Mouse (Mus musculus) neural tube, embryonic 14.5 days (tissue): ENCODE measurements around the gene Nrg4. TPM values are rescaled to one million over a fixed set of nuclear protein-coding genes. Genes with fewer than 3 reads are reported as not detected.

ENCODE experiments used
- ATAC-seq: fragments of 200-750 bp; cut with Nextera tagmentation; 2 replicates; pipeline ENCODE4 v1.8.0; 2017; ENCODE audit warnings: low read depth, mild to moderate bottlenecking, moderate TSS enrichment, moderate library complexity
- H3K27ac ChIP-seq: fragments of 300-500 bp; sonication (generic); 2 replicates; pipeline ENCODE4 v1.5.1; 2014; ENCODE audit warnings: low read depth, mild to moderate bottlenecking, control low read depth, low read length, moderate library complexity, mixed read lengths
- H3K27me3 ChIP-seq: fragments of 300-500 bp; sonication (generic); 2 replicates; pipeline ENCODE4 v1.6.1; 2014; ENCODE audit warnings: low read length; ENCODE audit not compliant: control insufficient read depth, insufficient read depth
- H3K36me3 ChIP-seq: fragments of 300-500 bp; sonication (generic); 2 replicates; pipeline ENCODE4 v1.6.1; 2014; ENCODE audit warnings: low read length, mixed read lengths; ENCODE audit not compliant: control insufficient read depth, insufficient read depth
- H3K4me1 ChIP-seq: fragments of 300-500 bp; sonication (generic); 2 replicates; pipeline ENCODE4 v1.6.1; 2014; ENCODE audit warnings: low read length; ENCODE audit not compliant: control insufficient read depth, insufficient read depth
- H3K4me2 ChIP-seq: fragments of 300-500 bp; sonication (generic); 2 replicates; pipeline ENCODE4 v1.6.1; 2014; ENCODE audit warnings: mild to moderate bottlenecking, low read depth, low read length, control low read depth
- H3K4me3 ChIP-seq: fragments of 300-500 bp; sonication (generic); 2 replicates; pipeline ENCODE4 v1.5.1; 2014; ENCODE audit warnings: low read depth, low read length, control low read depth, mixed read lengths
- H3K9ac ChIP-seq: fragments of 300-500 bp; sonication (generic); replicated peaks from 2 replicates; pipeline ENCODE4 v1.6.1; 2014; ENCODE audit warnings: low read depth, mild to moderate bottlenecking, control low read depth, low read length, mixed read lengths
- H3K9me3 ChIP-seq: fragments of 300-500 bp; sonication (generic); 2 replicates; pipeline ENCODE4 v1.6.1; 2016; ENCODE audit warnings: low read length; ENCODE audit not compliant: control insufficient read depth
- WGBS: fragments of 180-500 bp; shearing (Covaris S2); extraction: QIAGEN DNeasy Blood & Tissue Kit; methylation state at CpG from one replicate; pipeline ENCODE4 v1.1.7; 2014; 5-methylcytosine and 5-hydroxymethylcytosine counted together
- polyA plus RNA-seq: library from polyadenylated mRNA; unstranded; fragments of >200 nt; fragmentation: Nextera tagmentation; extraction: Ambion mirVana; gene quantifications from 2 replicates; pipeline ENCODE4 v1.2.1, GENCODE M21; 2014

Gene Nrg4
- polyA plus RNA-seq, 1 experiment from 2014 or later = 2.8 TPM

DNA sequence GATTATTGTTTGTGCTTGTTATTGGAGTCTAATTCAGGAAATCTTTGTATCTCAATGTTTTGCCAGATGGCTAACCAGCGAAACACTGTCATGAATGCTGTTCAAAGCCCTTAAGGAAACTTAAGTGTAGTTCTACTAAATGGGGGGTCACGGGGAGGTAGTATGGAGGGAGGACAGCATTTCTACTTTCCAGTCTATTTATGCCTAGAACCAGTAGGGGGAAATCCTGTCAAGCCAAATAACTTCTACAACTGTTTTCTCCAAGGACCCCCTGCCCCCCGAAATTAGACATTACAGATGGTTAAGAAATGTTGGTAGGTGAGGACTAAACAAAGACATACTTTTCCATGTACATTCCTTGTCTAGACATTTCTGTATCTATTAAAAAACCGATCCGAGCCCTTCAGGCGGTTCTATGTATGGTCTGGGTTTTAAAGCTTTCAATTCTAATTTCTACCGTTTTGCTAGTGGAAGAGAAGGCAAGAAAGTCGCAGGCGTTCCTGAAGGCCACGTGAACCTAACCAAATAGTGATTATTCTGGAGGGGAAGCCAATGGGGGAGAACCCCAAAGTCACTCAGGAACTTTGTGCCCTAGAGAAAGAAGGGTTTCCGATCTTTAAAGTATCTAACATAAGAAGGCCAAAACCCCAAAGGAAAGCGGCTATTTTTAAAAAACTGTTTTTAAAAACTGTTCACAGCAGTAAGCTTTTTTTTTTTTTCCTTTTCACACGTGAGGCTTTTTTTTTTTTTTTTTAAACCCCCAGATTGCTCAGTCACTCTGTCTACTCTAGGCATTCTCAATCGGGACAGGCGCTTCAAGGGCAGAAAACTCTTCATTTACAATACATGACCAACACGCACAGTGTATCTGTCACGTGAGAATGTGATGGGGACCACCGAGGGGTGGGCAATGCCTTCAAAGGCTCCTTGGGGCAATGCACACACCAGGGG, 805 bp downstream of the Nrg4 start:
- H3K9me3 ChIP-seq = no peaks in the 10 kb centered on the region
- H3K27me3 ChIP-seq = no peaks in the 10 kb centered on the region
- H3K36me3 ChIP-seq = no peaks in the 10 kb centered on the region
- H3K4me1 ChIP-seq = no peaks in the 10 kb centered on the region
- peak overlapping the region; percentile 78 for H3K9ac ChIP-seq
- WGBS = 17% methylated on average over 18 of the region's 18 CpGs
- no peak for ATAC-seq
- peak overlapping the region; percentile 76 for H3K4me3 ChIP-seq
- peak overlapping the region; percentile 62 for H3K4me2 ChIP-seq
- no peak overlapping the region for H3K27ac ChIP-seq

DNA sequence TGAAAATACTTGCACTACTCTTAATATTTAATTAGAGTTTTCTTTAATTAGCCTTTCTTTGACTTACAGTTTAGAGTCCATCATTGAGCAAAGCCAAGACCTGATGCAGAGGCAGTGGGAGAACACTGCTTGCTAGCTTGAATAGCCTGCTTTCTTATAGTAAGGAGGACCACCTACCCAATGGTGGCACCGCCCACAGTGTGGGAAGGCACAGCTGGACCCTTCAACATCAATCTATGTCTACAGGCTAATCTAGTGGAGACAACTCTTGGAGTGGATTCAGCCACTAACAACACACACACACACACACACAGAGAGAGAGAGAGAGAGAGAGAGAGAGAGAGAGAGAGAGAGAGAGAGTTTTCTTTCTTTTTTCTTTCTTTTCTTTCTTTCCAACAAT, 1.6 kb downstream of the Nrg4 start:
- WGBS = 0% methylated on average over 1 of the region's 1 CpGs
- H3K36me3 ChIP-seq = no peaks in the 10 kb centered on the region
- H3K27me3 ChIP-seq = no peaks in the 10 kb centered on the region
- no peak for ATAC-seq
- no peaks in the 10 kb centered on the region for H3K4me1 ChIP-seq
- H3K4me3 ChIP-seq = no peak overlapping the region
- no peak overlapping the region for H3K9ac ChIP-seq
- no peak overlapping the region for H3K4me2 ChIP-seq
- H3K9me3 ChIP-seq = no peaks in the 10 kb centered on the region
- no peak overlapping the region for H3K27ac ChIP-seq

DNA sequence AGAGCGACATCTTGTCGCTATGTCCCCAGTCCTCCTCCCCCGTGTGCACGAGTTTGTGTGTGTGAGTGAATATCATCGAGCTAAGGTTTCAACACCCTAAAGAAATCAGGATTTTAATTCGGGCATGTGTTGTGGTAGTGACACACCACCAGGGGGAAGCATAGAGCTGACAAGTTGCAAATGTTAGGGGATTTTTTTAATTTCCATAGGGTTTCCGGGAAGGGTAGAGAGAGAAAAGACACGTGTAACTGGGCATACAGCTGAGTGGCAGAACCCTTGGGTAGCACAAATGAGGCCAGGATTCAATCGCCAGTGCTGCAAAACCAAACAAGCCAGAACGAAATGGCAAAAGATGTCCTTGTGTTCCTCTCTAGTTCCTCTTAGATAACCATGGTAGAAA, 2.1 kb downstream of the Nrg4 start:
- WGBS = 56% methylated on average over 10 of the region's 10 CpGs

GRCm38 (mm10) chr9:55324085-55324484, 2.6 kb downstream of the Nrg4 start:
- H3K9me3 ChIP-seq = no peaks in the 10 kb centered on the region
- no peak for ATAC-seq
- H3K27me3 ChIP-seq = no peaks in the 10 kb centered on the region
- H3K4me1 ChIP-seq = no peaks in the 10 kb centered on the region
- H3K36me3 ChIP-seq = no peaks in the 10 kb centered on the region
- 64% methylated on average over 8 of the region's 8 CpGs for WGBS
- H3K27ac ChIP-seq = no peak overlapping the region
- H3K9ac ChIP-seq = no peak overlapping the region
- H3K4me3 ChIP-seq = no peak overlapping the region
- H3K4me2 ChIP-seq = no peak overlapping the region

More for the DNA sequence above, 2.1 kb downstream of the Nrg4 start:
- no peaks in the 10 kb centered on the region for H3K36me3 ChIP-seq
- no peak overlapping the region for H3K4me3 ChIP-seq
- no peaks in the 10 kb centered on the region for H3K27me3 ChIP-seq
- no peak overlapping the region for H3K9ac ChIP-seq
- H3K4me2 ChIP-seq = no peak overlapping the region
- H3K27ac ChIP-seq = no peak overlapping the region
- H3K4me1 ChIP-seq = no peaks in the 10 kb centered on the region
- ATAC-seq = no peak
- H3K9me3 ChIP-seq = no peaks in the 10 kb centered on the region

- Histone ChIP-seq H3K27me3 (no peaks in the 10 kb centered on the region), H3K9ac (no peak overlapping the region), H3K4me3 (no peak overlapping the region), H3K36me3 (no peaks in the 10 kb centered on the region), H3K4me2 (no peak overlapping the region), H3K27ac (no peak overlapping the region), H3K4me1 (no peaks in the 10 kb centered on the region), H3K9me3 (no peaks in the 10 kb centered on the region)
- ATAC-seq = no peak
- 79% methylated on average over 1 of the region's 1 CpGs for WGBS
Measured at GRCm38 (mm10) chr9:55322641-55323040, 4.0 kb downstream of the Nrg4 start.

GRCm38 (mm10) chr9:55313619-55314261, 12.9 kb downstream of the Nrg4 start:
- no peak for ATAC-seq
- H3K27ac ChIP-seq = no peak overlapping the region
- H3K4me3 ChIP-seq = no peak overlapping the region
- no peaks in the 10 kb centered on the region for H3K36me3 ChIP-seq
- no peaks in the 10 kb centered on the region for H3K4me1 ChIP-seq
- no peak overlapping the region for H3K9ac ChIP-seq
- H3K27me3 ChIP-seq = no peaks in the 10 kb centered on the region
- 71% methylated on average over 12 of the region's 12 CpGs for WGBS
- H3K9me3 ChIP-seq = no peaks in the 10 kb centered on the region
- no peak overlapping the region for H3K4me2 ChIP-seq

- H3K27me3 ChIP-seq = no peaks in the 10 kb centered on the region
- H3K4me2 ChIP-seq = no peak overlapping the region
- ATAC-seq = peak; percentile 80; the same call in 1 of the 2 replicates
- H3K4me3 ChIP-seq = no peak overlapping the region
- H3K9me3 ChIP-seq = no peaks in the 10 kb centered on the region
- 7% methylated on average over 5 of the region's 5 CpGs for WGBS
- no peaks in the 10 kb centered on the region for H3K36me3 ChIP-seq
- no peaks in the 10 kb centered on the region for H3K4me1 ChIP-seq
- no peak overlapping the region for H3K27ac ChIP-seq
- H3K9ac ChIP-seq = no peak overlapping the region
Measured at GRCm38 (mm10) chr9:55311560-55311959, 15.1 kb downstream of the Nrg4 start.

DNA sequence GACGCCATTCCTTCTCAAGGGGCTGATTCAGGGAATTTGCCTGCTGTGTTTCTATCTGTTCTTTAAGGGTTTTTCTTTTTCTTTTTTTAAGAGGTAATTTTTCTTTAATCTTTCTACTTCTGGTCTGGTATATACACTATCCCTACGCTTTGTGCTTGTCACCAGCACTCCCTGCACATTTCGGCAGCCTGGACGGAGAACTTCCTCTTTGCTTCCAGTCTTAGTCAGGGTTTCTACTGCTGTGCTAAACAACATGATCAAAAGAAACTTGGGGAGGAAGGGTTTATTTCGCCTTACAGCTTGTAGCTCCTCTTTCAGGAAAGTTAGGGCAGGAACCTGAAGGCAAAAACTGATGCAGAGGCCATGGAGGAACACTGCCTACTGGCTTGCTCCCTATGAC, 18.2 kb downstream of the Nrg4 start:
- 80% methylated on average over 5 of the region's 5 CpGs for WGBS
- no peaks in the 10 kb centered on the region for H3K4me1 ChIP-seq
- H3K4me3 ChIP-seq = no peak overlapping the region
- no peaks in the 10 kb centered on the region for H3K27me3 ChIP-seq
- no peaks in the 10 kb centered on the region for H3K9me3 ChIP-seq
- no peaks in the 10 kb centered on the region for H3K36me3 ChIP-seq
- H3K4me2 ChIP-seq = no peak overlapping the region
- ATAC-seq = no peak
- H3K27ac ChIP-seq = no peak overlapping the region
- no peak overlapping the region for H3K9ac ChIP-seq

DNA sequence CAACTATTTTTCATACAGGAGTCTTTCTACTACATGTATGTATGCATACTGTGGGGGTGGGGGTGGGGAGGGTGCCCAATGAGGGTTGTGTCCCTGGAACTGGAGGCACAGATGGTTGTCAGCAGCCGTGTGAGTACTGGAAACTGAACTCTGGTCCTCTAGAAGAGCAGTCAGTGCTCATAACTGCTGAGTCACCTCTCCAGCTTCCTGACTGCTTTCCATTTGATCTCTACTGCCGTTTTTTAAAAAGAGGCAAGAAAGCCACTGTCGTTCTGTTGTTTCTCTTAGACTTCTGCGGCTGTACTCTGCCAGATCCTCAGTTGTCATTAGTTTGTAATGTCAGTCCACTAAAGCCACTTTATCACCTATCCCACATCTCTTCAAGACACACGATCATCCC, 19.1 kb downstream of the Nrg4 start:
- H3K9ac ChIP-seq = no peak overlapping the region
- ATAC-seq = no peak
- H3K27me3 ChIP-seq = no peaks in the 10 kb centered on the region
- no peak overlapping the region for H3K4me3 ChIP-seq
- no peaks in the 10 kb centered on the region for H3K4me1 ChIP-seq
- no peak overlapping the region for H3K27ac ChIP-seq
- WGBS = 81% methylated on average over 5 of the region's 5 CpGs
- no peak overlapping the region for H3K4me2 ChIP-seq
- H3K9me3 ChIP-seq = no peaks in the 10 kb centered on the region
- no peaks in the 10 kb centered on the region for H3K36me3 ChIP-seq
